Mouse (Mus musculus) stomach, embryonic 14.5 days (tissue): ENCODE results near the gene Fam114a2. TPM values are rescaled to one million over a fixed set of nuclear protein-coding genes. Genes with fewer than 3 reads are reported as not detected.

Experiments
- ATAC-seq: fragments of 200-750 bp; cut with Nextera tagmentation; 2 replicates; pipeline ENCODE4 v1.8.0; 2017; ENCODE audit warnings: low read depth, moderate TSS enrichment; ENCODE audit not compliant: insufficient number of reproducible peaks, insufficient read depth, low FRiP score
- H3K27ac ChIP-seq: fragments of 300-500 bp; sonication (generic); 2 replicates; pipeline ENCODE4 v1.5.1; 2014; ENCODE audit warnings: mild to moderate bottlenecking, low read length, moderate library complexity, mixed read lengths
- H3K27me3 ChIP-seq: fragments of 300-500 bp; sonication (generic); 2 replicates; pipeline ENCODE4 v1.6.1; 2014; ENCODE audit warnings: low read length, control low read depth, mixed read lengths; ENCODE audit not compliant: control insufficient read depth, insufficient read depth
- H3K36me3 ChIP-seq: fragments of 300-500 bp; sonication (generic); 2 replicates; pipeline ENCODE4 v1.6.1; 2014; ENCODE audit warnings: mild to moderate bottlenecking, control low read depth, low read length, moderate library complexity, mixed read lengths; ENCODE audit not compliant: control insufficient read depth, insufficient read depth
- H3K4me1 ChIP-seq: fragments of 300-500 bp; sonication (generic); 2 replicates; pipeline ENCODE4 v1.6.1; 2014; ENCODE audit warnings: low read length, control low read depth, mixed read lengths; ENCODE audit not compliant: control insufficient read depth, insufficient read depth
- H3K4me2 ChIP-seq: fragments of 300-500 bp; sonication (generic); replicated peaks from 2 replicates; pipeline ENCODE4 v1.6.1; 2014; ENCODE audit warnings: low read depth, low read length, control low read depth
- H3K4me3 ChIP-seq: fragments of 300-500 bp; sonication (generic); 2 replicates; pipeline ENCODE4 v1.5.1; 2014; ENCODE audit warnings: low read depth, low read length, control low read depth
- H3K9ac ChIP-seq: fragments of 300-500 bp; sonication (generic); replicated peaks from 2 replicates; pipeline ENCODE4 v1.6.1; 2014; ENCODE audit warnings: low read depth, mild to moderate bottlenecking, control low read depth, low read length, moderate library complexity, mixed read lengths
- H3K9me3 ChIP-seq: fragments of 300-500 bp; sonication (generic); 2 replicates; pipeline ENCODE4 v1.6.1; 2016; ENCODE audit warnings: low read depth, low read length, control low read depth; ENCODE audit not compliant: control insufficient read depth
- WGBS: fragments of 180-500 bp; shearing (Covaris S2); extraction: QIAGEN DNeasy Blood & Tissue Kit; methylation state at CpG from one replicate; pipeline ENCODE4 v1.1.7; 2014; 5-methylcytosine and 5-hydroxymethylcytosine counted together
- polyA plus RNA-seq: library from polyadenylated mRNA; unstranded; fragments of >200 nt; fragmentation: Nextera tagmentation; extraction: Ambion mirVana; gene quantifications from 2 replicates; pipeline ENCODE4 v1.2.1, GENCODE M21; 2014

Fam114a2 gene
- polyA plus RNA-seq, 1 experiment from 2014 or later: 60.1 TPM

DNA sequence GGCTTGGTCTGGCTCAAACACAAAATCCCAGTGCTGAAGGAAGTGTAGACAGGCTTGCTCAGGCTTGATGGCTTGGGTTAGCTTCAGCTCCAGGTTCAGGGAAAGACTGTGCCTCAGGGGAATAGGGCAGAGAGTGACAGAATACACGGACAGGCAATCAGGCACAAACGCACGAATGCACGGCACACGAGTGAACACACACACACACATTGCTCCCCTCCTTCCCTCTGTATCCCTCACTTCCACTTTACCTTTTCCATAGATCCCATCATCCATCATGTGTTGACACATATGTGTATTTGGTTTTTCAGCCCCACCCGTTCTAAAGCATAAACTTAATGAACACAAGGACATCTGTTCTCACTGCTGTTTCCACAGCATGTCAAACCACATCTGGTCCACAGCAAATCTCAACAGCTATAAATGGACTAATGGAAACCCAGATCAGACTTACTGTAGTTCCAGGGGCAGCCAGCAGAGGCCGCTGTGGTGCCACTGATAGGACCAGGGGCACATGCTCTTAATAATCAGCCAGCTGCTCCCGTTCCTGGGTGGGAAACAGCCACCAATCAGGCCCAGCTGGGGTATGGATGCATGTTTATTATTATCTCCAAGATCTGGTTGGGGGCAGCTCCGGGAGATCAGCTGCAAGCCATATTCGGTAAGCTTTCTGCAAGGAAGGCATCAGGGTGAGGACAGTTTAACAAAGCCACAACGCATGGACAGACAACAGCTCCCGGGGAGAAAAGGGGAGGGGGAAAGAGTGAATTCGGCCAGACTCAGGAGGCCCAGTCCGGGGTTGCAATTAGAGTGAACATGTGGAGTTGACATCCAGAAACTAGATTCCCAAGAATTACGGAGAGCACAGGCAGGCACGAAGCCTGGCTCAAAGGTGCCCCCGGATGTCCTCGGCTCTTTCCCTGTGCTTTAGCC is 30.5 kb upstream of the Fam114a2 start:
- H3K9me3 ChIP-seq: no peaks in the 10 kb centered on the region
- H3K36me3 ChIP-seq: no peaks in the 10 kb centered on the region
- H3K27ac ChIP-seq: no peak overlapping the region
- ATAC-seq: peak; percentile 87
- no peak overlapping the region for H3K9ac ChIP-seq
- H3K4me3 ChIP-seq: no peak overlapping the region
- H3K27me3 ChIP-seq: no peaks in the 10 kb centered on the region
- WGBS: 25% methylated on average over 18 of the region's 18 CpGs
- peak overlapping the region; percentile 15; the same call in 1 of the 2 replicates for H3K4me2 ChIP-seq
- no peaks in the 10 kb centered on the region for H3K4me1 ChIP-seq

DNA sequence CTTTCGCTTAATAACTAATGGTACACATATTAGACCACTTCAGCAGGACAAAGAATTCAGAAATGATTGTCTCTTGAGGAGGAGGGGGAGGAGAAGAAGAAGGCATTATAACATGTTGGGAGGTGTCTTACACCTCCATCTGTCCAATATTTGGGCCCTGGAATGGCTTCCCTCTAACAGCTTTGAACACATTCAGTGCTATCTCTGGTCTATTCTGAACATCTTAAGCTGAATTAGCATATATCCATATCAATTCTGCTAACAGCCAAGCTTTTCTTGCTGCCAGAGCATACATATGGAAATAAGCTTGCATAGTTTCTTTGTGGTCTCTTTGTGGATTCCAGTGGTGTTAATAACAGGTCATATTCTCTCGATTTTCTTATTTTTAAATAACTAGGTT is 22.3 kb upstream of the Fam114a2 start:
- H3K36me3 ChIP-seq: no peaks in the 10 kb centered on the region
- H3K27me3 ChIP-seq: no peaks in the 10 kb centered on the region
- H3K9ac ChIP-seq: no peak overlapping the region
- no peak overlapping the region for H3K4me3 ChIP-seq
- no peaks in the 10 kb centered on the region for H3K4me1 ChIP-seq
- no peak overlapping the region for H3K4me2 ChIP-seq
- H3K27ac ChIP-seq: no peak overlapping the region
- ATAC-seq: no peak
- WGBS: 89% methylated on average over 2 of the region's 2 CpGs
- H3K9me3 ChIP-seq: no peaks in the 10 kb centered on the region

DNA sequence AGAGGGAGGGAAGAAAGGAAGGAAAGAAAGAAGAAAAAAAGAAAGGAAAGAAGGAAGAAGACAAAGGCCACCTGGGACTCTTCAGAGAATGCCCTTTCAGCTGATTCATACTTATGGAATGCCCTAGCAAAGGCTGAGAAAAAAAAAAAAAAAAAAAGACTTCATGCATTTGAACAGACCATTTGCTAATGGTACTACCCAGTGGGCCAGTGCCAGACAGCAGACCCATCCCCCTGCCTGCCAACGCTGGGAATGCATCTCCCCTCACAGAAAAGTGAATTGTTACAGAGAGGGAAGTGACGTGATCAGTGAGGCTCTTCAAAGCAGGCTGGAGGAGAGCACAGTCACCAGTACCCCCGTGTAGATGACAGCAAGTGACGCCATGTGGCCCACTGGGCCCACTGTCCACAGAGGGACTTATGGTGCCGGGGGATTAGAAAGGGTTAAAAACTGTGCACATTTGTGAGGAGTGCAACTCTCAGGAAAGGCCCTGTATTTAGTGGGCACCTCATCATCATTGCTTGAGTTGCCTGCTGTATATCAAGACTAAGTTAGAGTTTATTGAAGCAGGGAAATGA is 21.5 kb upstream of the Fam114a2 start:
- Histone ChIP-seq H3K36me3 (no peaks in the 10 kb centered on the region), H3K9ac (no peak overlapping the region), H3K4me2 (no peak overlapping the region), H3K27me3 (no peaks in the 10 kb centered on the region), H3K27ac (no peak overlapping the region), H3K4me3 (no peak overlapping the region), H3K4me1 (no peaks in the 10 kb centered on the region), H3K9me3 (no peaks in the 10 kb centered on the region)
- no peak for ATAC-seq
- WGBS: 75% methylated on average over 5 of the region's 5 CpGs

DNA sequence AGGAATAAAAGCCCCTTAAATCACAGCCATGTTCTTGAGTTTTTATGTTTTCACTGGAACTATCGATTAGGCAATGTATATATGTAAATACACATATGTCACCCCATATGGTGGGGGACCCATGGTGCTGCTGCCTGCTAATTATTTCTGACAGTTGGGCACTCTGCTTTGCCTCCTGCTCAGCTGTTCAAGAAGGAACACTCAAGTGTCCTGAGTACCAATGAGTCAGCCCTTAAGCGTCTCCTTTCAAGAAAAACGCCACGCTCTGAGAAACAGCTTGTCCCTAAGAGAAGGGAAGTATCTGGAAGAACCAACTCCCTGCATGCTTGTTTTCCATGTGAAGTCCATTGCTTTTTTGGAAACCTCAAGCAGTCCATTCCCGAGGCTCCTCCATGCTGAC is 17.5 kb upstream of the Fam114a2 start:
- no peaks in the 10 kb centered on the region for H3K27me3 ChIP-seq
- no peak overlapping the region for H3K27ac ChIP-seq
- ATAC-seq: no peak
- H3K9me3 ChIP-seq: no peaks in the 10 kb centered on the region
- 91% methylated on average over 5 of the region's 5 CpGs for WGBS
- no peak overlapping the region for H3K9ac ChIP-seq
- H3K36me3 ChIP-seq: no peaks in the 10 kb centered on the region; the same call in none of the 2 replicates
- H3K4me2 ChIP-seq: no peak overlapping the region
- H3K4me3 ChIP-seq: no peak overlapping the region
- H3K4me1 ChIP-seq: no peaks in the 10 kb centered on the region

DNA sequence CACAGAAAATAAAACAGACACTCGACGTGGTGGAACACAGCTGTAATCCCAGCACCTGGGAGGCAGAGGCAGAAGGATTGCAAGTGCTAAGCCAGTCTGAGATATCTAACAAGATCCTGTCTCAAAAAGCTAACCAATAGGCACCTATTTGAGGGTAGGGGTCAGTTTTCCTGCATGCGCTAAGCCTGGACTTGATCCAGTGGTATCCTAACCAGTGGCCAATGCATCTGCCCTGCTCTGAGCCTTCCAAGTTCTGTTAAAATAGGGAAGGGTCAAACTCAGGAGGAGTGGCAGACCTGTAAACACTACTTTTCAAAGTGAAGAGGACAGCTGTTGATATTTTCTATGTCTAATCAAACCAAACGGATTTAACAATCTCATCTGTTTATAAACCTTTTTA is 13.9 kb upstream of the Fam114a2 start:
- peaks cover 24% of the 10 kb centered on the region for H3K36me3 ChIP-seq
- H3K4me2 ChIP-seq: no peak overlapping the region
- no peak overlapping the region for H3K27ac ChIP-seq
- 81% methylated on average over 4 of the region's 4 CpGs for WGBS
- no peak overlapping the region for H3K4me3 ChIP-seq
- ATAC-seq: no peak
- no peaks in the 10 kb centered on the region for H3K9me3 ChIP-seq
- H3K4me1 ChIP-seq: no peaks in the 10 kb centered on the region
- H3K27me3 ChIP-seq: no peaks in the 10 kb centered on the region
- no peak overlapping the region for H3K9ac ChIP-seq

DNA sequence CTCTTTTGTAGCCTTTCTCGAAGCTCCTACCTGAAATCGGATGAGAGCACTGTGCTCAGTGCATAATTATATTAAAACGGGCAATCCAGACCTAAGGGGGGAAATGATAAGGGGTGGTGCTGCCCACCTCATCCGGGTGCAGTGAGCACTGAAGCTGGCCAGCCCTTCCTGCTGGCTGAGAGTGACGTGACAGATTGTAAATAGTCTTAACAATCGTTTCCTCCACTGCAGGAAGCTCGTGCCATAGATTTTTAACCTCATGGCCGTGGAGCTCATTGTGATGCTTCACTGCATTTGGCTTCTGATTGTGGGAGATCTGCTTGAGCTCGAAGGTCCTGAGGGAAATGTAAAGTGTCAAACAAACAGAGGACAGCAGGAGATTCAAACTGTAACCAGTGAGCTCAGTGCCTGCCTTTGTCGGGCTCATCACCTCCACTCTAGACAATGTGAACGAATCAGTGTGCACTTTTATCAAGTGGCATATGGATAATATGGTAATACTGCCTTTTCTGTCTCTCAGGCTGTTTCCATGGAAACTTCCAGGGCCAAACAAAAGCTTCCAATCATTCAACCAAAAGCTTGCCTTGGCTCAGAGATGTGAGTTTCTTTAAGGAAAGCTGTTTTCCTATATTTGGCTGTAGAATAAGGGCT is 13.0 kb upstream of the Fam114a2 start:
- Histone ChIP-seq H3K4me1 (no peaks in the 10 kb centered on the region), H3K36me3 (peaks cover 24% of the 10 kb centered on the region), H3K27ac (no peak overlapping the region), H3K27me3 (no peaks in the 10 kb centered on the region), H3K4me2 (no peak overlapping the region), H3K9me3 (no peaks in the 10 kb centered on the region), H3K4me3 (no peak overlapping the region), H3K9ac (no peak overlapping the region)
- no peak for ATAC-seq
- 66% methylated on average over 11 of the region's 11 CpGs for WGBS

DNA sequence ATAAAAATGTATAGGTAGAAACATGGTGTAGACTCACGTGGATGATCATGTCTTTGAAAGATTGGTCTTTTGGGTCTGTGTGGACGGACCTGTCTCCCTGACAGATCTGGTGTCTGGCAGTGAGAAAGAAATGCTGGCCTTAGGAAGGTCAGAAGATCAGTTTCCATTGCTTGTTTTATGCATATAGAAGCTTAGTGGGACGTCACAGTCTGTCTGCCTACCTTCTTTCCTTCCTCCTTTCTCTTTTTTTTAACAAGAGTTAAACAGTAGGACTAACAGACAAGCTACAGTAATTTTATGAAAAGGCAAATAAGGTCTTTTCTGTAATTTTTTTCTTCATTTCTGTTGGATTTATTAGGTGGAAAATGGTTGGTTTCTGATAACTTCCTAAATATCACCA is 10.7 kb upstream of the Fam114a2 start:
- no peak overlapping the region for H3K4me3 ChIP-seq
- no peaks in the 10 kb centered on the region for H3K4me1 ChIP-seq
- H3K9me3 ChIP-seq: no peaks in the 10 kb centered on the region
- H3K9ac ChIP-seq: no peak overlapping the region
- WGBS: 85% methylated on average over 3 of the region's 3 CpGs
- no peak overlapping the region for H3K27ac ChIP-seq
- no peaks in the 10 kb centered on the region for H3K27me3 ChIP-seq
- ATAC-seq: no peak
- H3K4me2 ChIP-seq: no peak overlapping the region
- peaks cover 24% of the 10 kb centered on the region for H3K36me3 ChIP-seq

DNA sequence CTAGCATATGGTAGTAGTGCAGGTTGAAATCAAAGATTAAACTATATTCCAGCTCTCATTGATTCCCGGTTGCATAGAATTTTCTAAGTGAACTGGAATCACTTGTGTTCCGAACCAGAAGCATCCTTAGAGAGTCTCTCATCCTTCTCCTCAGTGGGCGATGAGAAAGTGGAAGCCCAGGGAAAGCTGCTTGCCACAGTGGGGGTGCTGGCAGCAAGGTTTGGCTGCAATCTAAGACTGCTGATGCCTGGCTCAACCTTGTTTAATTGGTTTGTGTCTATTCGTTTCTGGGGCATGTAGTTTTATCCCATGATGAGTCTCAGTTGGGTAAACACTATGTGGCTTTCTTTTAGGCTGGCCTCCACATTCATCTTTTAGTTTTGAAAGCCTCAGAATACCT is 9.1 kb upstream of the Fam114a2 start:
- H3K27ac ChIP-seq: no peak overlapping the region
- no peak overlapping the region for H3K4me2 ChIP-seq
- no peaks in the 10 kb centered on the region for H3K27me3 ChIP-seq
- no peaks in the 10 kb centered on the region for H3K4me1 ChIP-seq
- H3K9ac ChIP-seq: no peak overlapping the region
- H3K4me3 ChIP-seq: no peak overlapping the region
- peaks cover 24% of the 10 kb centered on the region for H3K36me3 ChIP-seq
- 81% methylated on average over 4 of the region's 4 CpGs for whole genome bisulfite sequencing
- no peaks in the 10 kb centered on the region for H3K9me3 ChIP-seq
- no peak for ATAC-seq
